Mouse (Mus musculus) embryonic fibroblast, embryonic 13.5 days (primary cell): ENCODE data around the gene Nkain2.

Experiments
- CTCF ChIP-seq: IDR thresholded peaks from 2 replicates; pipeline ENCODE4 v1.5.1; 2011; ENCODE audit warnings: mild to moderate bottlenecking, control low read depth, low read length, moderate library complexity, borderline replicate concordance; ENCODE audit not compliant: insufficient read depth
- POLR2A ChIP-seq: IDR thresholded peaks from 2 replicates; pipeline ENCODE4 v1.6.1; 2011; ENCODE audit warnings: low read depth, mild to moderate bottlenecking, control low read depth, low read length, moderate library complexity

DNA sequence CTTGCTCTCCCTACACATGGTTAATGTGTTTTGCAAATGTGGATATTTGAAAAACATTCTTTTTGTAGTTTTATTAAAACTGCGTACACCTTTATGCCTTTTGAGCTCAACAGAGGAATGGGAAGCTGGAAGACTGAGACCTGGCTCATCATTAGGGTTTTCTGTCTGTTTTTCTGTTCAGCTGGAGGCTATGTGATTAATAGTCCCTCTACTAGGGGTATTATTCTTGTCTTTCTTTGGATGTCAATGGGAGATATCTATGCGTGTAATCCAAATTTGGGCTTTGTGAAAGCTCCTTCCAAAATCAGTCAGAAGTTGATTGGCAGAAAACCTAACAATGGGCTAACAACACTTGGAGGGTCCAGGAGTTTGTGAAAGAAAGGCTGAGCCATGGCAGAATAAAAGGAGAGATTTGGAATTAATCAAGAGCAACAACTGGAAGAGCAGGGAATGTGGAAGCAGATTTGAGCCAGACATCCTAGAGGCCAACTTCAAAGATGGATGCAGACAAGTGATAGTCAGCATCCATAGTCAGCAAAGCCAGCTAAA lies 943.0 kb downstream of the Nkain2 start:
- TF ChIP-seq POLR2A: no peak
- TF ChIP-seq CTCF: no peak
